ENCODE assay signal across 24 mouse cellular contexts in genomic region chr5:24620626-24621025, GRCm38 (mm10). TPM values are rescaled to one million over a fixed set of nuclear protein-coding genes. Genes with fewer than 3 reads are reported as not detected.
A peak's percentile ranks its signal among the peaks of the same experiment; 100 is the strongest.
DNase-seq lines count a peak whose midpoint lies in the region; ATAC-seq lines count a peak whose summit lies in the region.
"Had no signal": no experiment of that assay in that cellular context is flagged by ENCODE, and none has a peak within 500 bp of the region (broad histone marks: within the 10 kb centered on the region; RNA-seq: fewer than 3 reads in every experiment).

No protein-coding gene starts in this region.

- no peak overlapping the region for H3K4me3 ChIP-seq in embryonic facial prominence, embryonic 13.5 days
- no peak overlapping the region for H3K4me3 ChIP-seq in embryonic facial prominence, embryonic 10.5 days
- no peak overlapping the region for H3K4me3 ChIP-seq in kidney, embryonic 16.5 days (ENCODE audit: low read length)
- no peak overlapping the region for H3K4me3 ChIP-seq in neural tube, embryonic 13.5 days
- H3K4me3 ChIP-seq: heart, embryonic 13.5 days; hindbrain, embryonic 10.5 days; intestine, embryonic 15.5 days; lung, embryonic 15.5 days; midbrain, embryonic 10.5 days; midbrain, embryonic 15.5 days; neural tube, embryonic 15.5 days had no signal

- ATAC-seq in embryonic facial prominence, embryonic 13.5 days (ENCODE audit: insufficient number of reproducible peaks, insufficient read depth, low FRiP score, low TSS enrichment, low read depth), result no peak
- ATAC-seq in kidney, embryonic 16.5 days (ENCODE audit: low FRiP score, low TSS enrichment), result no peak
- no peak for ATAC-seq in neural tube, embryonic 13.5 days (ENCODE audit: low read depth)
- no peak for ATAC-seq in monocyte, adult 5-6 weeks (replicated peaks; ENCODE audit: insufficient number of reproducible peaks, low FRiP score, low TSS enrichment, poor library complexity, severe bottlenecking)
- ATAC-seq: forebrain, postnatal 0 days; hindbrain, embryonic 16.5 days; intestine, embryonic 15.5 days; midbrain, embryonic 15.5 days; Patski had no signal

- DNase-seq in embryonic facial prominence, embryonic 10.5 days (ENCODE audit: low spot score), result no peak
- DNase-seq in kidney, adult 11 months, result peak; percentile 48
- no peak for DNase-seq in neural tube, embryonic 10.5 days (ENCODE audit: extremely low spot score, low spot score)
- DNase-seq: adrenal gland, postnatal 10 days; cerebellum, postnatal 10 days; heart, postnatal 10 days; retina, postnatal 1 day; right cerebral cortex, postnatal 14 days; thymus, postnatal 25 days had no signal

- H3K27ac ChIP-seq in embryonic facial prominence, embryonic 13.5 days, result peak overlapping the region; percentile 48; the same call in 1 of the 2 replicates
- H3K27ac ChIP-seq in embryonic facial prominence, embryonic 10.5 days (replicated peaks), result no peak overlapping the region
- H3K27ac ChIP-seq in kidney, embryonic 16.5 days (ENCODE audit: low read length), result no peak overlapping the region
- H3K27ac ChIP-seq in neural tube, embryonic 13.5 days (replicated peaks), result no peak overlapping the region
- H3K27ac ChIP-seq: heart, embryonic 13.5 days; hindbrain, embryonic 10.5 days; intestine, embryonic 15.5 days; lung, embryonic 15.5 days; midbrain, embryonic 10.5 days; midbrain, embryonic 15.5 days; neural tube, embryonic 15.5 days had no signal

- no peaks in the 10 kb centered on the region for H3K36me3 ChIP-seq in embryonic facial prominence, embryonic 13.5 days
- no peaks in the 10 kb centered on the region for H3K36me3 ChIP-seq in embryonic facial prominence, embryonic 10.5 days (replicated peaks)
- no peaks in the 10 kb centered on the region for H3K36me3 ChIP-seq in kidney, embryonic 16.5 days (ENCODE audit: insufficient read depth, low read length)
- H3K36me3 ChIP-seq in neural tube, embryonic 13.5 days, result 0 out of 2 replicates have a peak, but pooled peaks cover 5% of the 10 kb centered on the region
- H3K36me3 ChIP-seq: heart, embryonic 13.5 days; hindbrain, embryonic 10.5 days; intestine, embryonic 15.5 days; lung, embryonic 15.5 days; midbrain, embryonic 10.5 days; midbrain, embryonic 15.5 days; neural tube, embryonic 15.5 days had no signal

- H3K27me3 ChIP-seq in embryonic facial prominence, embryonic 13.5 days, result peaks cover 43% of the 10 kb centered on the region
- peaks cover 55% of the 10 kb centered on the region for H3K27me3 ChIP-seq in embryonic facial prominence, embryonic 10.5 days (replicated peaks; ENCODE audit: low read depth, poor library complexity, severe bottlenecking)
- H3K27me3 ChIP-seq in kidney, embryonic 16.5 days (ENCODE audit: insufficient read depth, low read length), result peaks cover 10% of the 10 kb centered on the region
- peaks cover 17% of the 10 kb centered on the region for H3K27me3 ChIP-seq in neural tube, embryonic 13.5 days
- H3K27me3 ChIP-seq: midbrain, embryonic 15.5 days; neural tube, embryonic 15.5 days; Patski had no signal

- WGBS in embryonic facial prominence, embryonic 13.5 days, result 67% methylated on average over 8 of the region's 8 CpGs
- WGBS in embryonic facial prominence, embryonic 10.5 days, result 71% methylated on average over 8 of the region's 8 CpGs
- WGBS in kidney, embryonic 16.5 days, result 73% methylated on average over 8 of the region's 8 CpGs
- WGBS in neural tube, embryonic 13.5 days, result 76% methylated on average over 8 of the region's 8 CpGs

- H3K9me3 ChIP-seq in embryonic facial prominence, embryonic 13.5 days, result no peaks in the 10 kb centered on the region
- H3K9me3 ChIP-seq in embryonic facial prominence, embryonic 10.5 days, result no peaks in the 10 kb centered on the region
- no peaks in the 10 kb centered on the region for H3K9me3 ChIP-seq in kidney, embryonic 16.5 days (ENCODE audit: low read length)
- H3K9me3 ChIP-seq in neural tube, embryonic 13.5 days, result no peaks in the 10 kb centered on the region
- H3K9me3 ChIP-seq: heart, embryonic 13.5 days; hindbrain, embryonic 10.5 days; intestine, embryonic 15.5 days; lung, embryonic 15.5 days; midbrain, embryonic 10.5 days; midbrain, embryonic 15.5 days; neural tube, embryonic 15.5 days had no signal

- peaks cover 22% of the 10 kb centered on the region for H3K4me1 ChIP-seq in embryonic facial prominence, embryonic 13.5 days
- H3K4me1 ChIP-seq in embryonic facial prominence, embryonic 10.5 days, result peaks cover 21% of the 10 kb centered on the region
- peaks cover 25% of the 10 kb centered on the region for H3K4me1 ChIP-seq in kidney, embryonic 16.5 days (ENCODE audit: insufficient read depth, low read length)
- H3K4me1 ChIP-seq in neural tube, embryonic 13.5 days (replicated peaks), result peaks cover 30% of the 10 kb centered on the region

- no peak overlapping the region for H3K4me2 ChIP-seq in embryonic facial prominence, embryonic 13.5 days
- H3K4me2 ChIP-seq in kidney, embryonic 16.5 days (replicated peaks; ENCODE audit: low read depth, low read length), result no peak overlapping the region
- H3K4me2 ChIP-seq in neural tube, embryonic 13.5 days, result no peak overlapping the region
- H3K4me2 ChIP-seq: heart, embryonic 13.5 days; intestine, embryonic 15.5 days; liver, embryonic 11.5 days; lung, embryonic 15.5 days; midbrain, embryonic 15.5 days; neural tube, embryonic 15.5 days had no signal

- H3K9ac ChIP-seq in embryonic facial prominence, embryonic 13.5 days, result no peak overlapping the region
- no peak overlapping the region for H3K9ac ChIP-seq in kidney, embryonic 16.5 days (replicated peaks; ENCODE audit: low read length)
- peak overlapping the region; percentile 6; the same call in 1 of the 2 replicates for H3K9ac ChIP-seq in neural tube, embryonic 13.5 days
- H3K9ac ChIP-seq: forebrain, postnatal 0 days; heart, embryonic 13.5 days; intestine, embryonic 15.5 days; lung, embryonic 15.5 days; midbrain, embryonic 15.5 days; neural tube, embryonic 15.5 days had no signal

RNA-seq across cellular contexts. Expression of gene Smarcd3, which starts 3.6 kb away (rescaled TPM):
- 37.4 and 43.5 TPM in 2 replicates for polyA plus RNA-seq in embryonic facial prominence, embryonic 13.5 days (2015; fragmentation: Nextera tagmentation; extraction: Ambion mirVana)
- 22.2 and 24.8 TPM in 2 replicates for polyA plus RNA-seq in embryonic facial prominence, embryonic 10.5 days (2016; fragmentation: Nextera tagmentation; extraction: Ambion mirVana)
- polyA plus RNA-seq in kidney, embryonic 16.5 days (2015; fragmentation: Nextera tagmentation; extraction: Ambion mirVana), result 24.5 and 25.0 TPM in 2 replicates
- 91.1 and 99.2 TPM in 2 replicates for polyA plus RNA-seq in neural tube, embryonic 13.5 days (2015; fragmentation: Nextera tagmentation; extraction: Ambion mirVana)
- total RNA-seq in monocyte, adult 5-6 weeks (2017), result 1.3 to 8.1 TPM (median 3.0 TPM) in 3 replicates

RNA-seq across cellular contexts. Expression of gene Chpf2, which starts 34.1 kb away (rescaled TPM):
- polyA plus RNA-seq in embryonic facial prominence, embryonic 13.5 days (2015; fragmentation: Nextera tagmentation; extraction: Ambion mirVana), result 24.2 and 26.4 TPM in 2 replicates
- 14.8 and 19.6 TPM in 2 replicates for polyA plus RNA-seq in embryonic facial prominence, embryonic 10.5 days (2016; fragmentation: Nextera tagmentation; extraction: Ambion mirVana)
- 27.1 and 28.3 TPM in 2 replicates for polyA plus RNA-seq in kidney, embryonic 16.5 days (2015; fragmentation: Nextera tagmentation; extraction: Ambion mirVana)
- 19.1 and 19.9 TPM in 2 replicates for polyA plus RNA-seq in neural tube, embryonic 13.5 days (2015; fragmentation: Nextera tagmentation; extraction: Ambion mirVana)
- total RNA-seq in monocyte, adult 5-6 weeks (2017), result 13.2 to 33.8 TPM (median 15.2 TPM) in 3 replicates

RNA-seq across cellular contexts. Expression of gene Abcf2, which starts 43.4 kb away (rescaled TPM):
- 112 and 115 TPM in 2 replicates for polyA plus RNA-seq in embryonic facial prominence, embryonic 13.5 days (2015; fragmentation: Nextera tagmentation; extraction: Ambion mirVana)
- polyA plus RNA-seq in embryonic facial prominence, embryonic 10.5 days (2016; fragmentation: Nextera tagmentation; extraction: Ambion mirVana), result 181 and 183 TPM in 2 replicates
- polyA plus RNA-seq in kidney, embryonic 16.5 days (2015; fragmentation: Nextera tagmentation; extraction: Ambion mirVana), result 118 TPM in 2 replicates
- 91.2 and 99.1 TPM in 2 replicates for polyA plus RNA-seq in neural tube, embryonic 13.5 days (2015; fragmentation: Nextera tagmentation; extraction: Ambion mirVana)
- 33.8 to 45.3 TPM (median 42.1 TPM) in 3 replicates for total RNA-seq in monocyte, adult 5-6 weeks (2017)
